Mouse (Mus musculus): ENCODE measurements around the gene Tanc2.
A peak's percentile ranks its signal among the peaks of the same experiment; 100 is the strongest.

Gene Tanc2

GRCm38 (mm10) chr11:105589877-105590641 lies at the start of gene Tanc2:
Gene Tanc2, plus strand, starts transcription at chr11:105589986.
- DNase-seq = peak; percentile 29

GRCm38 (mm10) chr11:105540781-105541180 lies 49.0 kb upstream of the Tanc2 start:
- DNase-seq = no peak

GRCm38 (mm10) chr11:105541366-105541765 lies 48.4 kb upstream of the Tanc2 start:
- DNase-seq = no peak

GRCm38 (mm10) chr11:105542129-105542528 lies 47.7 kb upstream of the Tanc2 start:
- DNase-seq = no peak

GRCm38 (mm10) chr11:105545801-105546200 lies 44.0 kb upstream of the Tanc2 start:
- no peak for DNase-seq

GRCm38 (mm10) chr11:105546393-105546792 lies 43.4 kb upstream of the Tanc2 start:
- no peak for DNase-seq

GRCm38 (mm10) chr11:105548383-105548782 lies 41.4 kb upstream of the Tanc2 start:
- no peak for DNase-seq

GRCm38 (mm10) chr11:105549164-105550121 lies 40.3 kb upstream of the Tanc2 start:
- DNase-seq = no peak

- no peak for DNase-seq
Measured at GRCm38 (mm10) chr11:105557285-105557684, 32.5 kb upstream of the Tanc2 start.

GRCm38 (mm10) chr11:105558091-105558490 lies 31.7 kb upstream of the Tanc2 start:
- DNase-seq = no peak

- DNase-seq = no peak
Measured at GRCm38 (mm10) chr11:105558803-105559505, 30.8 kb upstream of the Tanc2 start.

GRCm38 (mm10) chr11:105563546-105563945 lies 26.2 kb upstream of the Tanc2 start:
- no peak for DNase-seq

- DNase-seq = peak; percentile 32
Measured at GRCm38 (mm10) chr11:105567221-105567641, 22.6 kb upstream of the Tanc2 start.

- DNase-seq = no peak
Measured at GRCm38 (mm10) chr11:105571996-105572395, 17.8 kb upstream of the Tanc2 start.

- no peak for DNase-seq
Measured at GRCm38 (mm10) chr11:105574241-105574640, 15.5 kb upstream of the Tanc2 start.

GRCm38 (mm10) chr11:105577211-105577610 lies 12.6 kb upstream of the Tanc2 start:
- no peak for DNase-seq

- DNase-seq = no peak
Measured at GRCm38 (mm10) chr11:105582020-105582419, 7.8 kb upstream of the Tanc2 start.

GRCm38 (mm10) chr11:105589231-105589876 lies 432 bp upstream of the Tanc2 start:
- DNase-seq = peak; percentile 95

- DNase-seq = peak; percentile 77
Measured at GRCm38 (mm10) chr11:105591905-105592304, 2.1 kb downstream of the Tanc2 start.

- no peak for DNase-seq
Measured at GRCm38 (mm10) chr11:105602177-105602576, 12.4 kb downstream of the Tanc2 start.

- no peak for DNase-seq
Measured at GRCm38 (mm10) chr11:105626201-105626600, 36.4 kb downstream of the Tanc2 start.

GRCm38 (mm10) chr11:105643995-105644394 lies 54.2 kb downstream of the Tanc2 start:
- no peak for DNase-seq

- no peak for DNase-seq
Measured at GRCm38 (mm10) chr11:105648026-105648425, 58.2 kb downstream of the Tanc2 start.

Data from layer of hippocampus, adult 9-11 months (tissue).